Mouse (Mus musculus) retina, postnatal 1 day (tissue): ENCODE results near the gene Tm6sf1.
A peak's percentile ranks its signal among the peaks of the same experiment; 100 is the strongest.

Source experiments
- DNase-seq: peaks from one replicate; pipeline ENCODE4 v3.0.0-alpha.2; 2012

Gene Tm6sf1

DNA sequence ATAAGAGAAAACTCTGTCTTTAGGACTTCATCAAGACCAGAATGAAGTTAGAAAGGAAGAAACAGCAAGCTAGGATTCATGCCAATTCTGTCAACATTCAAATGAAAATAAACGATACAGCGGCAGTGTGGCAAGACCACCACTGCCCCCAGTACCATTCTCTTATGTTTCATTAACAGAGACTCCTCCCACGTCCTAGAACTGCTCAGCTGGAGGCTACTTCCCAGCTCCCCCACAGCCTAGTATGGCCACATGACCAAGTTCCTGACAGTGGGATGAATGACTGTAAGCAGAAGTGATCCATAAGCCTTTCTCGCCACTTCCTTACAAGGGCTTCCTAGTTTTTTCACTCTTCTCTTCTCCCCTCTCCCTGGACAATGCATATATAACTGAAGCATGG, 45.3 kb downstream of the Tm6sf1 start:
- no peak for DNase-seq

GRCm38 (mm10) chr7:81904926-81905325, 46.1 kb downstream of the Tm6sf1 start:
- no peak for DNase-seq

DNA sequence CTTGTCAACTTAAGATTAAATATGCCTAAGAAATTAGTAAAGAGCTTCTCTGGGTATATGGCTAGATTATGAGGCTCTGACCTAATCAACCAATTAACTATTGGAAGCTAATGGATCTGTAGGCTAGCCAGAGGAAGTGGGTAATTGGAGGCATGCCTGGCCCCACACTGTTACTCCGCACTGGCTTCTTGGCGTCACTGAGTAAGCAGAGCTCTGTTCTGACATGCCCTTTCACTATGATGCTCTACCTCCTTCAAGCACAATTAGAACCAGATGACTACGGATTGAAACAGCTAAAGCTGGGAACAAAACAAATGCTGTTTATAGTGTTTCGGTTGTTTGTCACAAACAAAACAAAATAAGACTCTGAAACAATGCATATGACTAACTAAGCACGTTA, 59.5 kb downstream of the Tm6sf1 start:
- peak; percentile 9 for DNase-seq

DNA sequence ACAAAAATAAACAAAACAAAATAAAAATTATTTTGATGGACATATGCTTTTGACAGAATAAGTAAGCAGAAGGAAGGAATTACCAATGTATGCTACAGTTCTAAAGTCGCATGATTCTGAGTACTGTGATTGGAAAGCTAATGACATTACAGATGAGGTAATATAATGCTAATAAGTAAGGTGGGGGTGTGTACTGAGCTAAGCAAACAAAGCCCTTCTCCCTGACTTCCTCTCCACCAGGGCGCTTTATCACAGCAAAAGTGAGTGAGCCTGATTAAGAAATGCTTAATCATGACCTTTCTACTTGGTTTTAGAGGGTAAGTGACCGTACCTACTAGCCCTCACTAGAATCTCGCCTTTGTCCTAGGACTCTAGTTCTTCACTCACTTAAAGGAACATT, 61.5 kb downstream of the Tm6sf1 start:
- no peak for DNase-seq

GRCm38 (mm10) chr7:81921379-81921952, 62.7 kb downstream of the Tm6sf1 start:
- DNase-seq: no peak

- DNase-seq: no peak
Measured at GRCm38 (mm10) chr7:81928998-81929397, 70.2 kb downstream of the Tm6sf1 start.

DNA sequence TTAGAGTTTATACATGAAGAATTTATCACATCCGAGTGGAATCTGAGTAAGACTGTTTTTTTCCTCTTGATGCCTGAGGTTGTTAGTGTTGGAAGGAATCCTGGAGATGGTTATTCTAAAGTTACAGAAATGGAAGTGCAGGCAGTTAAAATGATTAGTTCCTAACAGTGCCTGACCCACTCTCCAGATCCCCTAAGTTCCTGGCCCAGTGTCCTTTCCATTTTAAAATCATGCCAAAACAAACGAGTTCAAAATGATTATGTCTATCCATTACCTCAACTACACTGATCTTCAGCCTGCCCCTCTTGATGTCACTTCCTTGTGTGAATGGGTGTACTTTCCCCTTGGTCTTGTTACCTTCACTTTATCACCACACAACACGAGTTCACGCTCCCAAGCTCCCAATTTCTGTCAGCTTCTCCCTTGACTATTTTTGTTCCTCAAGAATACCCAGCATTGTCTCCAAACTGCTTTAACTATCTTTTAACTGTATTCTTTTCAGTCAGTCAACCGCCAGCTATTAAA, 73.8 kb downstream of the Tm6sf1 start:
- DNase-seq: peak; percentile 16

DNA sequence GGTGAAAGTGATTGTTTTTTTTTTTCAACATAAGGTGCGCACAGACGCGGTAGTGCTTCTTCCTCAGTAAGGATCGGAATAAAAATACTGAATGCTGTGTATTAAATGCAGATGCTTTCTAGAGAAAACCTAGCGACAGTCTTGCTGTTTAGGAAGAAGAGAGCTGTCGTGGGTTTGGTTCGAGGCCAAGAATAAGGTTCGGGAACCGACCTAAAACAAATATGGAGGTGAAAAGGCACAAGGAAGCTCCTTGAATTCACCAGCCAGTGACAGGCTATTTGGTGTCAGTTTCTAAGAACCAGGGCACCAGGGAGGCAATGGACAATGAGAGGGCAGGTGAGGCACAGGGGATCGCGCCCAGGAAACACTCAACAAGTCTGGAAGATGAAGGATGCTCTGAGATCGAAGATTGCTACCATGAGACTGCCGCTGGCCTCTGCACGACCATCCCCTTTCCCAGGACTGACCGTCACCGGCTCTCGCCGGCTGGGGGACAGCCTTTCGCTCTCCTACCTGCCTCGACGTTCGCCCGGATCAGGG, 74.3 kb downstream of the Tm6sf1 start:
- DNase-seq: no peak

- DNase-seq: peak; percentile 85
Measured at GRCm38 (mm10) chr7:81933601-81934266, 74.9 kb downstream of the Tm6sf1 start.
